Mouse (Mus musculus) cerebellum, adult 9-10 months (tissue): Measurements from ENCODE around the gene Vmn1r118.
"Not testable (repeated sequence)": the region's sequence is repeated elsewhere in the genome, so short reads cannot be mapped to it uniquely, and the experiment has no call there.

Experiments
- DNase-seq: peaks from one replicate; pipeline ENCODE4 v3.0.0; 2022

The Vmn1r118 gene

DNA sequence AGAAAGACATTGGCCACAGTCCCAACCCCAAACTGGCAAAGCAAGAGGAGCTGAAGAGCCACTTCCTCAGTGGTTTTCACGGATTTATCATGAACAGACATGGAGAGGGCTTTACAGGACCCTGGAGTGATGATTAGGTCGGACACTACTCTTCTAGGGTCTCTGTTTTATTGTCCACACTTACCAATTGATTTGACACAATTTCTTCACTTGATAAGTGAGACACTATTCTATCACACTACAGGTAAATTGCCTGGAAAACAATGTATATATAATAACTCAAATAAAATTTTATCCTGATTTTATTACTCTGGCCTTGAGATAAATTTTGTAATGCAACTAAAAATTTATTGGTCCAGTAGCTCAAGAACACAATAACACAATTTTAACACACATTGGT, at the start of gene Vmn1r118:
Gene Vmn1r118 (minus strand): TSS at position 101 of the 400 bp plus-strand sequence.
- DNase-seq, result not testable (repeated sequence)

GRCm38 (mm10) chr7:20884021-20884420, 28.1 kb downstream of the Vmn1r118 start, which contains the start of gene Vmn1r117:
Gene Vmn1r117 (minus strand): TSS chr7:20884121.
- not testable (repeated sequence) for DNase-seq

- not testable (repeated sequence) for DNase-seq
Measured at GRCm38 (mm10) chr7:20871956-20872355, 40.2 kb downstream of the Vmn1r118 start, which contains the start of gene Vmn1r116. Gene Vmn1r116 (plus strand): TSS chr7:20872256.
